Mouse (Mus musculus): ENCODE data around the gene Igll1. TPM values are rescaled to one million over a fixed set of nuclear protein-coding genes. Genes with fewer than 3 reads are reported as not detected.

Gene Igll1
- total RNA-seq (2021): not detected
- long read RNA-seq, experiment 1: 0 reads
- long read RNA-seq, experiment 2: 0 reads

- no peak for DNase-seq
- intact Hi-C loops (cut with DNase I; ENCODE audit: low total_unique reads): no loop called here
Observed at GRCm38 (mm10) chr16:16863978-16864377, at the start of gene Igll1. Gene Igll1, minus strand, starts transcription at chr16:16863985.

- intact Hi-C loops (cut with DNase I; ENCODE audit: low total_unique reads): loop anchor here (2.0 to 5.0 kb wide), 2 partner anchors 21 to 56 kb away; no protein-coding TSS in a partner anchor
- no peak for DNase-seq
Observed at GRCm38 (mm10) chr16:16913440-16913839, 49.7 kb upstream of the Igll1 start.

- intact Hi-C loops (cut with DNase I; ENCODE audit: low total_unique reads): loop anchor here (2.0 to 5.0 kb wide), 2 partner anchors 19 to 55 kb away; no protein-coding TSS in a partner anchor
Observed at GRCm38 (mm10) chr16:16911641-16912597, 48.1 kb upstream of the Igll1 start.

GRCm38 (mm10) chr16:16907799-16908198 is 44.0 kb upstream of the Igll1 start:
- intact Hi-C loops (cut with DNase I; ENCODE audit: low total_unique reads): no loop called here
- peak; percentile 55 for DNase-seq

More at GRCm38 (mm10) chr16:16911641-16912597, 48.1 kb upstream of the Igll1 start:
- peak; percentile 79 for DNase-seq

- intact Hi-C loops (cut with DNase I; ENCODE audit: low total_unique reads): no loop called here
Observed at GRCm38 (mm10) chr16:16903188-16903587, 39.4 kb upstream of the Igll1 start.

GRCm38 (mm10) chr16:16902329-16902728 is 38.5 kb upstream of the Igll1 start:
- intact Hi-C loops (cut with DNase I; ENCODE audit: low total_unique reads): no loop called here
- DNase-seq: no peak

More at GRCm38 (mm10) chr16:16903188-16903587, 39.4 kb upstream of the Igll1 start:
- DNase-seq: no peak

- intact Hi-C loops (cut with DNase I; ENCODE audit: low total_unique reads): no loop called here
- DNase-seq: no peak
Observed at GRCm38 (mm10) chr16:16897056-16897584, 33.3 kb upstream of the Igll1 start.

GRCm38 (mm10) chr16:16896382-16897055 is 32.7 kb upstream of the Igll1 start, which contains the start of gene Ppm1f:
Gene Ppm1f, plus strand, starts transcription at chr16:16896469.
- intact Hi-C loops (cut with DNase I; ENCODE audit: low total_unique reads): no loop called here
- DNase-seq: peak; percentile 93

- no peak for DNase-seq
- intact Hi-C loops (cut with DNase I; ENCODE audit: low total_unique reads): no loop called here
Observed at GRCm38 (mm10) chr16:16896015-16896381, 32.2 kb upstream of the Igll1 start.

- DNase-seq: no peak
- intact Hi-C loops (cut with DNase I; ENCODE audit: low total_unique reads): loop anchor here (2.0 kb wide), 1 partner anchor 20 kb away; no protein-coding TSS in a partner anchor
Observed at GRCm38 (mm10) chr16:16892366-16892765, 28.6 kb upstream of the Igll1 start.

GRCm38 (mm10) chr16:16888341-16888740 is 24.6 kb upstream of the Igll1 start:
- DNase-seq: no peak
- intact Hi-C loops (cut with DNase I; ENCODE audit: low total_unique reads): no loop called here

- no peak for DNase-seq
- intact Hi-C loops (cut with DNase I; ENCODE audit: low total_unique reads): no loop called here
Observed at GRCm38 (mm10) chr16:16879025-16879424, 15.2 kb upstream of the Igll1 start.

- intact Hi-C loops (cut with DNase I; ENCODE audit: low total_unique reads): no loop called here
- peak; percentile 88 for DNase-seq
Observed at GRCm38 (mm10) chr16:16870617-16871331, 7.0 kb upstream of the Igll1 start, which contains the start of the genes Top3b and Vpreb1. Gene Top3b, plus strand, starts transcription at chr16:16870736. Gene Vpreb1, minus strand, starts transcription at chr16:16870843.

- no peak for DNase-seq
- intact Hi-C loops (cut with DNase I; ENCODE audit: low total_unique reads): no loop called here
Observed at GRCm38 (mm10) chr16:16870241-16870616, 6.4 kb upstream of the Igll1 start.

GRCm38 (mm10) chr16:16865696-16866561 is 2.1 kb upstream of the Igll1 start:
- intact Hi-C loops (cut with DNase I; ENCODE audit: low total_unique reads): no loop called here
- DNase-seq: no peak

- intact Hi-C loops (cut with DNase I; ENCODE audit: low total_unique reads): no loop called here
- no peak for DNase-seq
Observed at GRCm38 (mm10) chr16:16865217-16865616, 1.4 kb upstream of the Igll1 start.

- intact Hi-C loops (cut with DNase I; ENCODE audit: low total_unique reads): no loop called here
Observed at GRCm38 (mm10) chr16:16862288-16862687, 1.5 kb downstream of the Igll1 start.

More at GRCm38 (mm10) chr16:16862288-16862687, 1.5 kb downstream of the Igll1 start:
- DNase-seq: no peak
